Mouse (Mus musculus) macrophage (primary cell): ENCODE measurements around the gene Vmn1r76. TPM values are rescaled to one million over a fixed set of nuclear protein-coding genes. Genes with fewer than 3 reads are reported as not detected.

Experiments used
- H3K27ac ChIP-seq: fragments of 350-480 bp; formaldehyde crosslinking; 2 replicates; pipeline ENCODE4 v1.9.0; 2021
- H3K36me3 ChIP-seq: fragments of 350-480 bp; formaldehyde crosslinking; 2 replicates; pipeline ENCODE4 v1.9.0; 2021; ENCODE audit errors: inconsistent target
- H3K4me3 ChIP-seq: fragments of 350-480 bp; formaldehyde crosslinking; 2 replicates; pipeline ENCODE4 v1.9.0; 2021; ENCODE audit errors: inconsistent target
- H3K79me2 ChIP-seq: fragments of 350-480 bp; formaldehyde crosslinking; 2 replicates; pipeline ENCODE4 v1.9.0; 2021; ENCODE audit errors: inconsistent target
- WGBS: methylation state at CpG from one replicate; pipeline ENCODE4 v1.1.7; 2026; ENCODE audit warnings: inconsistent platforms; ENCODE audit not compliant: missing documents; 5-methylcytosine and 5-hydroxymethylcytosine counted together
- polyA plus RNA-seq: library from polyadenylated mRNA; stranded (reverse); fragments of 250-400 nt; gene quantifications from 3 replicates; pipeline ENCODE4 v1.2.4, GENCODE M21; 2018; ENCODE audit warnings: inconsistent platforms
- total RNA-seq, 78 experiments: library from RNA; depleted of rRNA; stranded (reverse); fragments of 250-400 nt; gene quantifications; 1 replicate in 9 of 78; 2 replicates in 24 of 78; 3 replicates in 43 of 78; 4 replicates in 2 of 78; pipeline ENCODE4 v1.2.4; 2018; ENCODE audit warnings: inconsistent platforms in 56 of 78

The Vmn1r76 gene
- total RNA-seq (2018; cell fraction: chromatin; rRNA removed): not detected
- not detected for total RNA-seq (2018; cell fraction: cytosol; rRNA removed)
- total RNA-seq (2018; cell fraction: nucleus; rRNA removed): not detected
- polyA plus RNA-seq: not detected in 3 replicates

DNA sequence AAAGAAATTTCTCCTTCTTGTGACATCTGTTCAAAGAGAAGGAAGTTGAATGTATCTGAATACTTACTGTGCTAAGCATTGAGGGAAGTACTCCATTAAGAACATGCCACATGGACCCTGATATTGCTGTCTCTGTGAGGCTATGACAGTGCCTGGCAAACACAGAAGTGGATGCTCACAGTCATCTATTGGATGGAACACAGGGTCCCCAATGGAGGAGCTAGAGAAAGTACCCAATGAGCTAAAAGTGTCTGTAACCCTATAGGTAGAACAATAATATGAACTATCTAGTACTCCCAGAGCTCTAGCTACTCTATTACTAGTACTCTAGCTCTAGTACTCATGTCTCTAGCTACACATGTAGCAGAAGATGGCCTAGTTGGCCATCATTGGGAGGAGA lies at the start of gene Vmn1r76:
Vmn1r76 (minus strand) TSS at position 101 of the 400 bp plus-strand sequence.
- H3K79me2 ChIP-seq: no peaks in the 10 kb centered on the region
- no peaks in the 10 kb centered on the region for H3K36me3 ChIP-seq
- no peak within 1 kb of the TSS for H3K4me3 ChIP-seq
- H3K27ac ChIP-seq: no peak within 1 kb of the TSS

DNA sequence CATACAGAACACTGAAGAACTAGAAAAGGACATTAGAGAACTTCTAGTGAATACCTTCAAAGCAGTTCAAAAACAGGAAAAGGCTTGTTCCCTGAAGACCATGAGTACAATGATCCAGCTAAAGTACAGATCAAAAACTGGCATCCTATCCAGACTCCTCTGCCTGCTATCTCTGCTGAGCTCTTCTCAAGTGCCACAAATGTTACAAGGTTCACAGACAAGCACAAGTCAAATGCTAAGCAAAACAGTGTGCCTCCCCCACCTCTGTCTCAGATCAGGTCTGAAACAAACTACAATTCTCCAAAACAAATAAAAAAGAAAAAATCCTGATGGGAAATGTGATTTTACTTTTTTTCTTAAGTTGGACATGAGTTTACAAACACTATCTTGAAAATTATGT lies 34.6 kb upstream of the Vmn1r76 start:
- no peak overlapping the region for H3K27ac ChIP-seq
- H3K79me2 ChIP-seq: no peaks in the 10 kb centered on the region
- H3K36me3 ChIP-seq: no peaks in the 10 kb centered on the region
- no peak overlapping the region for H3K4me3 ChIP-seq

DNA sequence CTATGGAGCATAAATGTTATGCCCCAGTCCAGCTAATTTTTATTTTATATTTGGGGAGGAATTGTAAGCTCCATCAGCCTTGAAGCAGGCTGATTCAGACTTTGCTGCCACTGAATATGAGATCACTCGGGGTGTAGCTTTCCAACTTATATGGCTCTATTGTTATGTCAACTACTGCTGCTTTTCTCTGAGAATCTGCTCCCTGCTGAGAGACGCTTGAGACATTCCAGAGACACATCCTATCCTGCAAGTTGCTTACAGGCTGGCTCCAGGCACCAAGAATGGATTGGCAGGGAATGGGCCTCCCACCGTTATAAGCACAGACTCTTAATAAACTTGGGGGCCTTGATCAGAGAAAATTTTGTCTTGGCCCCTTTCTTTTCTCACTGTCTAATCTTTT lies 10.0 kb upstream of the Vmn1r76 start:
- WGBS: 77% methylated on average over 3 of the region's 3 CpGs
- Histone ChIP-seq H3K27ac (no peak overlapping the region), H3K79me2 (no peaks in the 10 kb centered on the region)

DNA sequence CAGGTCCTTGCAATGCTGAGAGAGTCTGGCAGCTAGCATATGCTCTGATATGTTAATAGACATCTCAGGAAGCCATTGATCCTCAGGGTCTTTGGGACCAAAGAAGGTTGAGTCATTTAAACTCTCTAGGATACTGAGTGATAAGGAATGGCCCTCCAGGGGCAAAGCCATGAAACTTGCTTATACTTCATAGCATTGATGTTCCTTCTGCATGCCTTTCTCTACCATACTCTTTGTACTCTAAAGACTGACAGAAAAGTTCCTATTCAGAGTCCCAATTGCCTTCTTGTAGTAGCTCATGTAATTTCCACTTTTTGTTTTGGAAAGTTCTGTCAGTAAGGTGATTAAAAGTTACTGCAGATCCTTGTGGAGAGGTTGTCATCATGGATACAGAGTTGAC lies 63.7 kb downstream of the Vmn1r76 start, which contains the start of gene Vmn1r75:
Vmn1r75 (plus strand) TSS at position 301 of the 400 bp plus-strand sequence.
- Histone ChIP-seq H3K4me3 (no peak within 1 kb of the TSS), H3K36me3 (no peaks in the 10 kb centered on the region), H3K27ac (no peak within 1 kb of the TSS), H3K79me2 (no peaks in the 10 kb centered on the region)

More for the DNA sequence above, 10.0 kb upstream of the Vmn1r76 start:
- H3K36me3 ChIP-seq: no peaks in the 10 kb centered on the region
- H3K4me3 ChIP-seq: no peak overlapping the region

Other genes with a start within 250 kb of the Vmn1r76 start
- not detected in 3 replicates for gene Vmn1r73, start 207.9 kb downstream of the Vmn1r76 start, polyA plus RNA-seq
- gene Vmn1r74, start 104.2 kb downstream of the Vmn1r76 start, polyA plus RNA-seq: not detected in 3 replicates
- gene Vmn1r75, start 63.6 kb downstream of the Vmn1r76 start, polyA plus RNA-seq: not detected in 3 replicates
- not detected in 3 replicates for gene Vmn1r77, start 98.5 kb upstream of the Vmn1r76 start, polyA plus RNA-seq
- not detected in 3 replicates for gene Vmn1r78, start 212.0 kb upstream of the Vmn1r76 start, polyA plus RNA-seq
- not detected in 3 replicates for gene Vmn1r79, start 233.1 kb upstream of the Vmn1r76 start, polyA plus RNA-seq